Mouse (Mus musculus) liver, adult 2 months (tissue): ENCODE data around the gene Csdc2.

Source experiments
- CTCF ChIP-seq: fragments of 200-500 bp; IDR thresholded peaks from 2 replicates; pipeline ENCODE4 v1.5.1; 2011; ENCODE audit warnings: low read depth, low read length, control low read depth
- POLR2A ChIP-seq: fragments of 200-500 bp; IDR thresholded peaks from 2 replicates; pipeline ENCODE4 v1.6.1; 2011; ENCODE audit warnings: low read length, control low read depth; ENCODE audit not compliant: insufficient read depth; ENCODE audit errors: extremely low read depth

GRCm38 (mm10) chr15:81990549-81990948 lies 54.0 kb downstream of the Csdc2 start:
- TF ChIP-seq CTCF (no peak), POLR2A (no peak)
